Mouse (Mus musculus): ENCODE data around the gene Rps11. TPM values are rescaled to one million over a fixed set of nuclear protein-coding genes. Genes with fewer than 3 reads are reported as not detected.

Rps11 gene
- polyA plus RNA-seq, 1 experiment from 2014 or later, result 646 TPM

DNA sequence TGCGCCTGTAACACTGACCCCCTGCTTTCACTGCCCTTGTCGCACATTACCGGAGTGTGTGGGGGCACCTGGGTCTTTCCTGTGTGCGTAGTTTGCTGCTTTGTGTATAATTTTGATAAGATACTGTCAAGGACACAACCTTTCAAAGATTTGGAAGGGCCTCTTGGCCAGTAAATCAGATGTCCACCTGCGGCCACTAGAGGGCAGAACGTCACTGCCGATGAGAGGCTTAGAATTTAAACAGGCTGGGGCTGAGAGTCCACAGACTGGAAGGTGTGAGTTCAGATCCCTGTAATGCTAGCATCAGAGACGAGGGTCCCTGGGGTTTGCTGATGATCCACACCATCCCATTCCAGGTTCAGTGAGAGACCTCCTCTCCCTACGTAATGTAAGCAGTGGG lies 45.7 kb downstream of the Rps11 start:
- WGBS (ENCODE audit: insufficient replicate concordance), result 20% methylated on average over 9 of the region's 9 CpGs
- no peak for ATAC-seq (ENCODE audit: low read depth)
- H3K9me3 ChIP-seq (replicated peaks; ENCODE audit: control insufficient read depth, low read length), result no peaks in the 10 kb centered on the region
- no peak overlapping the region for H3K9ac ChIP-seq (ENCODE audit: low read depth, low read length)
- H3K4me2 ChIP-seq (ENCODE audit: low read depth, low read length), result no peak overlapping the region
- H3K27me3 ChIP-seq (ENCODE audit: control insufficient read depth, insufficient read depth, low read depth, low read length), result no peaks in the 10 kb centered on the region
- no peak overlapping the region for H3K4me3 ChIP-seq (ENCODE audit: low read depth, low read length)
- no peak overlapping the region for H3K27ac ChIP-seq (ENCODE audit: low read length)
- H3K4me1 ChIP-seq (ENCODE audit: control insufficient read depth, low read depth, low read length), result peaks cover 16% of the 10 kb centered on the region
- peaks cover 7% of the 10 kb centered on the region for H3K36me3 ChIP-seq (ENCODE audit: control insufficient read depth, insufficient read depth)

- Histone ChIP-seq H3K4me1 (ENCODE audit: control insufficient read depth, low read depth, low read length) (peaks cover 13% of the 10 kb centered on the region), H3K4me2 (ENCODE audit: low read depth, low read length) (no peak overlapping the region), H3K4me3 (ENCODE audit: low read depth, low read length) (no peak overlapping the region), H3K27ac (ENCODE audit: low read length) (no peak overlapping the region), H3K9ac (ENCODE audit: low read depth, low read length) (no peak overlapping the region), H3K27me3 (ENCODE audit: control insufficient read depth, insufficient read depth, low read depth, low read length) (no peaks in the 10 kb centered on the region), H3K9me3 (replicated peaks; ENCODE audit: control insufficient read depth, low read length) (no peaks in the 10 kb centered on the region), H3K36me3 (ENCODE audit: control insufficient read depth, insufficient read depth) (peaks cover 7% of the 10 kb centered on the region)
- ATAC-seq (ENCODE audit: low read depth), result no peak
- WGBS (ENCODE audit: insufficient replicate concordance), result 76% methylated on average over 2 of the region's 2 CpGs
These were observed 46.4 kb downstream of the Rps11 start for GRCm38 (mm10) chr7:45077829-45078228.

- Histone ChIP-seq H3K4me2 (ENCODE audit: low read depth, low read length) (no peak overlapping the region), H3K4me1 (ENCODE audit: control insufficient read depth, low read depth, low read length) (peaks cover 8% of the 10 kb centered on the region), H3K9ac (ENCODE audit: low read depth, low read length) (no peak overlapping the region), H3K27me3 (ENCODE audit: control insufficient read depth, insufficient read depth, low read depth, low read length) (no peaks in the 10 kb centered on the region), H3K27ac (ENCODE audit: low read length) (no peak overlapping the region), H3K36me3 (ENCODE audit: control insufficient read depth, insufficient read depth) (peaks cover 7% of the 10 kb centered on the region), H3K9me3 (replicated peaks; ENCODE audit: control insufficient read depth, low read length) (no peaks in the 10 kb centered on the region), H3K4me3 (ENCODE audit: low read depth, low read length) (no peak overlapping the region)
- 87% methylated on average over 14 of the region's 14 CpGs for WGBS (ENCODE audit: insufficient replicate concordance)
- ATAC-seq (ENCODE audit: low read depth), result no peak
These were observed 46.9 kb downstream of the Rps11 start for GRCm38 (mm10) chr7:45077322-45077721.

GRCm38 (mm10) chr7:45076501-45076900 lies 47.7 kb downstream of the Rps11 start:
- no peaks in the 10 kb centered on the region for H3K27me3 ChIP-seq (ENCODE audit: control insufficient read depth, insufficient read depth, low read depth, low read length)
- peaks cover 7% of the 10 kb centered on the region for H3K36me3 ChIP-seq (ENCODE audit: control insufficient read depth, insufficient read depth)
- no peak overlapping the region for H3K9ac ChIP-seq (ENCODE audit: low read depth, low read length)
- H3K4me2 ChIP-seq (ENCODE audit: low read depth, low read length), result no peak overlapping the region
- H3K4me3 ChIP-seq (ENCODE audit: low read depth, low read length), result no peak overlapping the region
- no peaks in the 10 kb centered on the region for H3K9me3 ChIP-seq (replicated peaks; ENCODE audit: control insufficient read depth, low read length)
- ATAC-seq (ENCODE audit: low read depth), result no peak
- H3K27ac ChIP-seq (ENCODE audit: low read length), result no peak overlapping the region
- peaks cover 5% of the 10 kb centered on the region for H3K4me1 ChIP-seq (ENCODE audit: control insufficient read depth, low read depth, low read length)
- 90% methylated on average over 30 of the region's 30 CpGs for WGBS (ENCODE audit: insufficient replicate concordance)

GRCm38 (mm10) chr7:45075405-45075804 lies 48.8 kb downstream of the Rps11 start:
- no peaks in the 10 kb centered on the region for H3K9me3 ChIP-seq (replicated peaks; ENCODE audit: control insufficient read depth, low read length)
- no peaks in the 10 kb centered on the region for H3K27me3 ChIP-seq (ENCODE audit: control insufficient read depth, insufficient read depth, low read depth, low read length)
- peaks cover 5% of the 10 kb centered on the region for H3K4me1 ChIP-seq (ENCODE audit: control insufficient read depth, low read depth, low read length)
- no peak overlapping the region for H3K4me3 ChIP-seq (ENCODE audit: low read depth, low read length)
- no peak overlapping the region for H3K4me2 ChIP-seq (ENCODE audit: low read depth, low read length)
- ATAC-seq (ENCODE audit: low read depth), result peak; percentile 47
- 56% methylated on average over 4 of the region's 4 CpGs for WGBS (ENCODE audit: insufficient replicate concordance)
- H3K36me3 ChIP-seq (ENCODE audit: control insufficient read depth, insufficient read depth), result peaks cover 7% of the 10 kb centered on the region
- H3K27ac ChIP-seq (ENCODE audit: low read length), result no peak overlapping the region
- no peak overlapping the region for H3K9ac ChIP-seq (ENCODE audit: low read depth, low read length)

GRCm38 (mm10) chr7:45073949-45074348 lies 50.3 kb downstream of the Rps11 start:
- H3K36me3 ChIP-seq (ENCODE audit: control insufficient read depth, insufficient read depth), result peaks cover 7% of the 10 kb centered on the region
- peaks cover 2% of the 10 kb centered on the region for H3K4me1 ChIP-seq (ENCODE audit: control insufficient read depth, low read depth, low read length)
- no peak overlapping the region for H3K9ac ChIP-seq (ENCODE audit: low read depth, low read length)
- H3K27ac ChIP-seq (ENCODE audit: low read length), result no peak overlapping the region
- 0 out of 2 replicates have a peak, but pooled peaks have one; percentile 7 for ATAC-seq (ENCODE audit: low read depth)
- WGBS (ENCODE audit: insufficient replicate concordance), result 77% methylated on average over 12 of the region's 12 CpGs
- no peaks in the 10 kb centered on the region for H3K9me3 ChIP-seq (replicated peaks; ENCODE audit: control insufficient read depth, low read length)
- H3K4me2 ChIP-seq (ENCODE audit: low read depth, low read length), result no peak overlapping the region
- H3K27me3 ChIP-seq (ENCODE audit: control insufficient read depth, insufficient read depth, low read depth, low read length), result no peaks in the 10 kb centered on the region
- no peak overlapping the region for H3K4me3 ChIP-seq (ENCODE audit: low read depth, low read length)

- H3K27ac ChIP-seq (ENCODE audit: low read length), result no peak overlapping the region
- H3K4me1 ChIP-seq (ENCODE audit: control insufficient read depth, low read depth, low read length), result peaks cover 3% of the 10 kb centered on the region
- WGBS (ENCODE audit: insufficient replicate concordance), result 52% methylated on average over 7 of the region's 7 CpGs
- H3K4me3 ChIP-seq (ENCODE audit: low read depth, low read length), result no peak overlapping the region
- no peak overlapping the region for H3K9ac ChIP-seq (ENCODE audit: low read depth, low read length)
- H3K36me3 ChIP-seq (ENCODE audit: control insufficient read depth, insufficient read depth), result peaks cover 7% of the 10 kb centered on the region
- no peak overlapping the region for H3K4me2 ChIP-seq (ENCODE audit: low read depth, low read length)
- H3K27me3 ChIP-seq (ENCODE audit: control insufficient read depth, insufficient read depth, low read depth, low read length), result no peaks in the 10 kb centered on the region
- H3K9me3 ChIP-seq (replicated peaks; ENCODE audit: control insufficient read depth, low read length), result no peaks in the 10 kb centered on the region
- no peak for ATAC-seq (ENCODE audit: low read depth)
These were observed 51.0 kb downstream of the Rps11 start for GRCm38 (mm10) chr7:45073171-45073707.

MicroRNAs within 50 kb of the gene (microRNA counts, 519-probe panel; counts per million panel counts)
- 2,524 counts per million, percentile 67 among the panel's probes with 10 or more counts for microRNA mmu-miR-150

Small RNAs within 50 kb of the gene (microRNA-seq; reads per million reads assigned to microRNA genes)
- 34.7 reads per million, percentile 43 among the genes with 10 or more reads in this experiment for gene Mir150
- 37.4 reads per million, percentile 44 among the genes with 10 or more reads in this experiment for gene Mir5121
- gene Mir7055, result not detected

Other genes with a start within 250 kb of the Rps11 start
- 44.7 and 53.0 TPM in 2 replicates for gene Med25, start 231.7 kb downstream of the Rps11 start, polyA plus RNA-seq (2015; fragmentation: Nextera tagmentation; extraction: Ambion mirVana)
- gene Fuz, start 228.4 kb downstream of the Rps11 start, polyA plus RNA-seq (2015; fragmentation: Nextera tagmentation; extraction: Ambion mirVana), result 5.9 and 6.6 TPM in 2 replicates
- 63.3 and 63.7 TPM in 2 replicates for gene Ap2a1, start 194.9 kb downstream of the Rps11 start, polyA plus RNA-seq (2015; fragmentation: Nextera tagmentation; extraction: Ambion mirVana)
- gene Tsks, start 181.2 kb downstream of the Rps11 start, polyA plus RNA-seq (2015; fragmentation: Nextera tagmentation; extraction: Ambion mirVana), result 0.12 TPM in 1 of 2 replicates, not detected in the other
- gene Cpt1c, start 149.6 kb downstream of the Rps11 start, polyA plus RNA-seq (2015; fragmentation: Nextera tagmentation; extraction: Ambion mirVana), result 1.8 and 2.1 TPM in 2 replicates
- gene Prmt1, start 137.9 kb downstream of the Rps11 start, polyA plus RNA-seq (2015; fragmentation: Nextera tagmentation; extraction: Ambion mirVana), result 95.6 and 98.6 TPM in 2 replicates
- 39.8 and 43.2 TPM in 2 replicates for gene Irf3, start 126.8 kb downstream of the Rps11 start, polyA plus RNA-seq (2015; fragmentation: Nextera tagmentation; extraction: Ambion mirVana)
- 11.0 and 12.2 TPM in 2 replicates for gene Bcl2l12, start 125.7 kb downstream of the Rps11 start, polyA plus RNA-seq (2015; fragmentation: Nextera tagmentation; extraction: Ambion mirVana)
- 9.8 and 9.9 TPM in 2 replicates for gene Scaf1, start 108.1 kb downstream of the Rps11 start, polyA plus RNA-seq (2015; fragmentation: Nextera tagmentation; extraction: Ambion mirVana)
- 20.9 and 23.2 TPM in 2 replicates for gene Rras, start 106.5 kb downstream of the Rps11 start, polyA plus RNA-seq (2015; fragmentation: Nextera tagmentation; extraction: Ambion mirVana)
- gene Prr12, start 71.6 kb downstream of the Rps11 start, polyA plus RNA-seq (2015; fragmentation: Nextera tagmentation; extraction: Ambion mirVana), result 1.9 and 2.0 TPM in 2 replicates
- 23.4 and 23.8 TPM in 2 replicates for gene Nosip, start 62.0 kb downstream of the Rps11 start, polyA plus RNA-seq (2015; fragmentation: Nextera tagmentation; extraction: Ambion mirVana)
- gene Prrg2, start 61.8 kb downstream of the Rps11 start, polyA plus RNA-seq (2015; fragmentation: Nextera tagmentation; extraction: Ambion mirVana), result 9.7 and 10.5 TPM in 2 replicates
- gene Rcn3, start 32.2 kb downstream of the Rps11 start, polyA plus RNA-seq (2015; fragmentation: Nextera tagmentation; extraction: Ambion mirVana), result 20.1 and 22.7 TPM in 2 replicates
- gene Fcgrt, start 20.6 kb downstream of the Rps11 start, polyA plus RNA-seq (2015; fragmentation: Nextera tagmentation; extraction: Ambion mirVana), result 50.6 and 56.1 TPM in 2 replicates
- gene Rpl13a, start 4.3 kb upstream of the Rps11 start, polyA plus RNA-seq (2015; fragmentation: Nextera tagmentation; extraction: Ambion mirVana), result 558 and 645 TPM in 2 replicates
- gene Gm45713, start 11.8 kb upstream of the Rps11 start, polyA plus RNA-seq (2015; fragmentation: Nextera tagmentation; extraction: Ambion mirVana), result 0.12 TPM in 1 of 2 replicates, not detected in the other
- gene Flt3l, start 12.0 kb upstream of the Rps11 start, polyA plus RNA-seq (2015; fragmentation: Nextera tagmentation; extraction: Ambion mirVana), result 3.0 and 3.1 TPM in 2 replicates
- gene Pih1d1, start 29.9 kb upstream of the Rps11 start, polyA plus RNA-seq (2015; fragmentation: Nextera tagmentation; extraction: Ambion mirVana), result 42.3 and 42.8 TPM in 2 replicates
- gene Aldh16a1, start 30.1 kb upstream of the Rps11 start, polyA plus RNA-seq (2015; fragmentation: Nextera tagmentation; extraction: Ambion mirVana), result 30.0 and 30.3 TPM in 2 replicates
- not detected in 2 replicates for gene Slc17a7, start 39.5 kb upstream of the Rps11 start, polyA plus RNA-seq (2015; fragmentation: Nextera tagmentation; extraction: Ambion mirVana)
- gene Gfy, start 55.1 kb upstream of the Rps11 start, polyA plus RNA-seq (2015; fragmentation: Nextera tagmentation; extraction: Ambion mirVana), result not detected in 2 replicates
- not detected in 2 replicates for gene Pth2, start 56.6 kb upstream of the Rps11 start, polyA plus RNA-seq (2015; fragmentation: Nextera tagmentation; extraction: Ambion mirVana)
- gene Ccdc155, start 80.5 kb upstream of the Rps11 start, polyA plus RNA-seq (2015; fragmentation: Nextera tagmentation; extraction: Ambion mirVana), result 0.05 TPM in 1 of 2 replicates, not detected in the other
- gene Dkkl1, start 87.7 kb upstream of the Rps11 start, polyA plus RNA-seq (2015; fragmentation: Nextera tagmentation; extraction: Ambion mirVana), result 1.5 and 2.2 TPM in 2 replicates
- gene Tead2, start 91.3 kb upstream of the Rps11 start, polyA plus RNA-seq (2015; fragmentation: Nextera tagmentation; extraction: Ambion mirVana), result 5.0 and 6.5 TPM in 2 replicates
- 16.4 and 19.3 TPM in 2 replicates for gene Cd37, start 114.7 kb upstream of the Rps11 start, polyA plus RNA-seq (2015; fragmentation: Nextera tagmentation; extraction: Ambion mirVana)
- not detected in 2 replicates for gene Slc6a16, start 116.6 kb upstream of the Rps11 start, polyA plus RNA-seq (2015; fragmentation: Nextera tagmentation; extraction: Ambion mirVana)
- not detected in 2 replicates for gene Slc6a21, start 153.1 kb upstream of the Rps11 start, polyA plus RNA-seq (2015; fragmentation: Nextera tagmentation; extraction: Ambion mirVana)
- 0.85 and 1.7 TPM in 2 replicates for gene Trpm4, start 209.3 kb upstream of the Rps11 start, polyA plus RNA-seq (2015; fragmentation: Nextera tagmentation; extraction: Ambion mirVana)
- gene Hrc, start 210.9 kb upstream of the Rps11 start, polyA plus RNA-seq (2015; fragmentation: Nextera tagmentation; extraction: Ambion mirVana), result 0.39 and 0.60 TPM in 2 replicates
- gene Ppfia3, start 242.6 kb upstream of the Rps11 start, polyA plus RNA-seq (2015; fragmentation: Nextera tagmentation; extraction: Ambion mirVana), result 0.15 and 0.19 TPM in 2 replicates
- not detected in 2 replicates for gene Lin7b, start 246.1 kb upstream of the Rps11 start, polyA plus RNA-seq (2015; fragmentation: Nextera tagmentation; extraction: Ambion mirVana)